Mouse (Mus musculus) monocyte, adult 2 months (primary cell): ENCODE data around the gene Tuba1a.
"Not testable (repeated sequence)": the region's sequence is repeated elsewhere in the genome, so short reads cannot be mapped to it uniquely, and the experiment has no call there.

Source experiments
- DNase-seq, 2 experiments: peaks; one replicate each; pipeline ENCODE4 v3.0.0; 2022; ENCODE audit warnings: low spot score in 2 of 2, low read depth in 1 of 2

The Tuba1a gene

DNA sequence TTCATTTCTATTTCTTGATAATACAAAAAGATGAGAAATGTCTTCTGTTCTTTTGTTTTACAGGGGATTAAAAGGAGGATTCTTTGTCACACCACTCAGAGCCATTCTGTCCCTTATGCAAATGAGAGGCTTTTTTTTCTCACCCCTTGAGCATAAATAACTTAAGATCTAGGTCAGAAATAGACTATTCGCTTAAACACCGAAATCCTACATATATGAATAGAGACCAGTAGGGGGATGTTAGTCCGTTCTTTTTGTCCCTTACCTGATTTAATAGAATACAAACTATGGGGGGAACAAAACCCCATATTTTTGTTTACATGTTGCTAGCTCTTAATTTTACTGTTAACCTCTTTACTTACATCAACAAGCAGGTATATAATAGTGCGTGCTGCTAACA, 2.5 kb upstream of the Tuba1a start:
- DNase-seq: no peak

DNA sequence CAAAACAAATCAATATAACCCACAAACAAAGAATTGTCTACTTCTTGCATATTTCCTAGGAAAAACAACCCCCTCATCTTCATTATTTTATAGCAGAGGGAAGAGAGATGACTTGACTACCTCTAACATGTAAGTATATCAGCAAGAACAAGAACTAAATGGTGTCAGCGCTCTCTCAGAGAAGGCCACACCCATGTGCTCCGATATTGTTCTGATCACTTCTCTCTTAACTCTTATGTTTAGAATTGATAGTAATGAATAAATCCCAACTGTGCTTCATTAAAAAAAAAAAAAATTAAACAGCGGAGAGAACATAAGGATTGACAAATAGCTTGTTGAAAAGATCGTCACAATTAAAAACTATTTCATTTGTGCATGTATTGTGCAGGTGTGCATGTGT, 1.8 kb upstream of the Tuba1a start:
- no peak for DNase-seq

DNA sequence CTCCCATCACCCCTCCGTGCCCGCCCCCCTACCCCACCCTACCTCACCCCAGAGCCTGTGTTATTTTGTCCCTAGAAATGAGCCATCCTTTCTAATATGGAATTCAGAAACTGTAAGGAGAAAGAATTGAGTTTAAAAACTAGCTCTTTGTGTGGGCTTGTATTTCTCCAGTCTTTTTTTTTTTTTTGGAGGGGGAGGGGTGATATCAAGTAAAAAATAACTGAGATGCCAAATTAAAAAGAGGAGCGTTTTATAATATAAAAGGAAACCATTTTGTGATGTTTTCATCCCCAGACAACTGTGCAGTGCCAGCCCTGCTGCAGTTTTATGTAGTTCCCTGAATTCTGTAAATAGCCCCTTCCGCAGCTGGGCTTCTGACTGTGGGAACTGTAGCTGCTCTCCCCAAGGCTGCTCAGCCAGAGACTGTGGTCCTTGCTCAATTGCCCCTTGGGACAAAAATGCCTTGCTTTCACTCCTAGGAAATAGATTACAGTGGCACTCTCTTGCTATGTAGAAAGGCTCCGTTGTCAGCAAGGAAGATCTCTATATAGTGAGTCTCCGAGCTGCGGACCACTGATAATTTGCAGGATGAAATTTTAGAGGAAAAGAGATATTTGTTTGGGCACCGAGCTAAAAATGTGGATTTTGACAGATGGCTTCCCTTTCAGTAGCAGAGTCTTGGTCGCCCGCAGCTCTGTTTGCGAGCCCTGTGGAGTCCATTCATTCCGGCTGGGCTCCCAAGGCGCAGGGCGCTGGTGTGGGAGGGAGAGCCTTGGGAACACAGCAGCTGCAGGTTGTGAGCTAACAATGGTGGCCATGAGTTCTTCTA, 1.1 kb upstream of the Tuba1a start:
- no peak for DNase-seq

DNA sequence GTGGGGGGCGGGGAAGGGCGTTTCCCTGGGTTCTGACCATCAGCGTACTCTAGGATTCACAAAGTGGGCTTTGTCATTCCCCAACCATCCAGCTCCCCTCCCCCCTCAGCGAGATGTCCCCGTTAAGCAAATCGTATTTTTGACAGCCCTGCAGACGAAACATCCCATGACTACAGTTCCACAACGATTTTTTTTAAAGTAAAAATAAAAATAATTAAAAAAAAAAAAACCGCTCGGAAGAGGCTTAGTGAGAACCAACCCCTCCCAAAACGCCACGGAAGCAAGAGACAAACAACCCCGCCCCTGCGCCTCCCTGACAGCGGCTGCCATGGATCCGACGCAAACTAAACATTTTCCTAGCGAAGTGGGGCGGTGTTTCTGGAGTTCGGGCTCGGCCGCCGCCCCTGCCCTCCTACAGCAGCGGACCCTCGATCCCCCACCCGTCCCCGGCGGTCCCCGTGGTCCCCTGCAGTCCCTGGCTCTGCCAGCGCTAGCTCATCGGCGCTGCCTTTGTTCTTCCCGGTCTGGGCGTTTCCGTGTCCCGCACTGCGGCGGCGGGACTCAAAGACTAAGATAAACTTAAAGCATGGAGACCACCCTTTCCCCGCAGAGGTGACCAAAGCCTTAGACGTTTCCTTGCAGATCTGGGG, 627 bp downstream of the Tuba1a start:
- DNase-seq: peak in 1 of 2 experiments; percentile 20

DNA sequence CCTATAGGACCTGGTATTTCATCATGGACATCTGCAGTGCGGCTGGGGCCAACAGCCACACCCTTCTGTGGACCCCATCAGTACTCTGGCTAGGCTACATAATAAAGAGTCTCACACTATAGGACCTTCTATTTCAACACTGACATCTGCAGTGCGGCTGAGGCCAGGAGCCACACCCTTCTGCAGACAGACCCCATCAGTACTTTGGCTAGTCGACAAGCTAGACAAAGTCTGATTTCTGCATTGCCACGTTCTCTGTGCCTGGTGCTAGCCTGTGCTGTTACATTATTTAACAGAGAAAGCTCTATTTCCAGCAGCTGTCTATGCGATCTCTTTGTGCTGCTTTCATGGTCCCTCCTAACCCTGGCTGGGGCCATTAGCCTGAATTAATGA, 1.4 kb downstream of the Tuba1a start:
- DNase-seq: no peak

DNA sequence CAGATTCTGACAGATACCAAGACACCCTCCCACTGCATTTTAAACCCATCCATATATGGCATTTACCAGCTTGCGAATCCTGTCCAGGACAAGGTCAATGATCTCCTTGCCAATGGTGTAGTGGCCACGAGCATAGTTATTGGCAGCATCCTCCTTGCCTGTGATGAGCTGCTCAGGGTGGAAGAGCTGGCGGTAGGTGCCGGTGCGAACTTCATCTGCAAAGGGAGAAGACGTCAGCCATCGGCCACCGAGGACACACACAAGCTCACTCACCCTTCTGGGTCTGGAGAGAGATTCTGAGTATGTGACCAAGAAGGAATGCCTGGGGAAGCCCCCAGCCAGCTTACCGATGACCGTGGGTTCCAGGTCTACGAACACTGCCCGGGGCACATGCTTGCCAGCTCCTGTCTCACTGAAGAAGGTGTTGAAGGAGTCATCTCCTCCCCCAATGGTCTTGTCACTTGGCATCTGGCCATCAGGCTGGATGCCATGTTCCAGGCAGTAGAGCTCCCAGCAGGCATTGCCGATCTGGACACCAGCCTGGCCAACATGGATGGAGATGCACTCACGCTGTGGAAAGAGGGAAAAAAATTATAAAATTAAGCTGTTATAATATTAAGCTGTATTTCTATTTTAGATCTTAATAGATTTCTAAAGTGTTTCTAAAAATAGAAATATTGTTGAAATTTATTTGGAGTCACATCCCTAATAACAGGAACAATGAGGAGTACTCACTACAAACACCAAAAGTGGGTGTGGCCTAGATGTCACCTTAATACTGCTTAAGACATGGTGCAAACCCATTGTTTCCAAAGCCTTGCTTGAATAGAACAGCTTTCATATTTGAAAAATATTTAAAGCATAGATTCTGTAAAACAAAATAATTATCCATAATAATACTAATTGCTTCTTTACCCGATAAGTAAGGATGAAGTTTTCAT, 2.1 kb downstream of the Tuba1a start:
- not testable (repeated sequence) for DNase-seq

DNA sequence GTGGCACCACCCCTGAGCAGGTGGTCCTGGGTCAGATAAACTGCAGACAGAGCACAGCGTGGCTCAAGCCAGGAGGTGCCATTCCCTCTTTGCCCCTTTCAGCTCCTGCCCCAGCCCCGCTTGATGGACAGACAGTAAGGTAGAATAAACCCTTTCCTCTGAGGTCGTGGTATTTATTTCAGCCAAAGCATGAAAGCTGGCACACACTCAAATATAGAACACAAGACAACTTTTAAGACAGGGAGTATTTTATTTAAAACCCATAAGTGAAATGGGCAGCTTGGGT, 4.0 kb downstream of the Tuba1a start:
- no peak for DNase-seq

DNA sequence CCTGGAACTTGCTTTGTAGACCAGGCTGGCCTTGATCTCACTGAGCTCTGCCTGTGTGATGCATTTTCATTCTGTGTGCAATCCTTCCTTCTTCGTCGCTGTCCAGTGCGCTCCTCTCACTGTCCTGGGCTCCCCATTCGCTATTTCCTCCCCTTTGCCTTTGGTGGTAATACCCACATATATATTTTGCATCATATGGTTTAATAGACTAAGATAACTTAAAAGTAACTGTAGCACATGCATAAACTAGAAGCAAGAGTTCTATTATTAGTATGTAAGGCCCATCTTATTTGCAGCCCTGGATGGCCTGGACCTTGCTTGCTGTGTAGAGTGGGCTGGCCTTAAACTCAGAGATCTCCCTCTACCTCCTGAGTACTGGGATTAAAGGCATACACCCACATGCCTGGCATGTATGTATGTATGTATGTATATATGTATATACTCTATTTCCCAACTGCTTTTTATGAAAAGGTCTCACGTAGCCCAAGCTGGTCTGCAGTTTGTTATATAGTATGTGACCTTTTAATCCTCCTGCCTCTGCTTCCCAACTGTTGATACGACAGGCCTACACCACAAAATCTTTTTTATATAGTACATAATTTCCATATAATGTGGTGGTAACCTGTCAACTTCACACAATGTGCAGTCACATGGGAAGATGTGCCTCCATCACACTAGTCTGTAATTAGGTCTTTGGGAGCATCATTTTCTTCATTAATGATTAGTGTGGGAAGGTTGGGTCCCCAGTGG, 4.5 kb downstream of the Tuba1a start:
- no peak for DNase-seq

DNA sequence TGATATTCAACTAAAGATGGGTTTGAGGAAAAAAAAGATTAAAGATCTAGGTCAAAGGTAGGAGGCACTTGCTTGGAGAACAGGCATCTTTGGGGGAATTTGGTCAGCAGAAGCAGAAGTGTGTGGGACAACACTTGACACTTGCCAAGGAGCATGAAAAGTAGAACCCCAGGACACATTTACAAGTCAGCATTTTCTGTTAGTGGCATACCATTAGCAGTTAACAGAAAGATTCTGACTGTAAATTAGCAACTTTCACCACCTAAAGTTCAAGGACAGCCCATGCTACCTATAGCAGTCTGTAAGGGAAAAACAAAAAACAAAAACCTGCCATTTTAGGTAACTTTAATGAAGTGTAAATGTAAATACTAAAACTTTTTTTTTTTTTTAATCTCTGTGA, 5.1 kb downstream of the Tuba1a start:
- DNase-seq: no peak

DNA sequence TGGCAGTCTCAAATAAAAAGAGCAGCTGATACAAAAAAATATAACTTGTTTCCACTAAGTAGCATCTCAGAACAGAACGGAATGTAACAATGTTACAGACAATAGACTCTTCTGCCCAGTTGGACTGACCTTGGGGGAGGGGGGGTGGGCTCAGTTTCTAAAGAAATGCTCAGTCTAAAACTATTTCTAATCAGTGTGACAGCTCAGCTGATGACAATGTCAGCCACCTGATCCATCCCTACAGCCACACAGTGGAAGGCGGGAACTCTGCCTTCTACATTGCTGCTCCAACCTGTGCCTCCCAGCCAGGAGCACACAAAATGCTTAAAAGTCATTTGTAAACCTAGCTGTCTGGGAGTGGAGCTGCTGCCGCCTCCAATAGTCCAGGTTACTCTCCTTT, 5.6 kb downstream of the Tuba1a start:
- no peak for DNase-seq

DNA sequence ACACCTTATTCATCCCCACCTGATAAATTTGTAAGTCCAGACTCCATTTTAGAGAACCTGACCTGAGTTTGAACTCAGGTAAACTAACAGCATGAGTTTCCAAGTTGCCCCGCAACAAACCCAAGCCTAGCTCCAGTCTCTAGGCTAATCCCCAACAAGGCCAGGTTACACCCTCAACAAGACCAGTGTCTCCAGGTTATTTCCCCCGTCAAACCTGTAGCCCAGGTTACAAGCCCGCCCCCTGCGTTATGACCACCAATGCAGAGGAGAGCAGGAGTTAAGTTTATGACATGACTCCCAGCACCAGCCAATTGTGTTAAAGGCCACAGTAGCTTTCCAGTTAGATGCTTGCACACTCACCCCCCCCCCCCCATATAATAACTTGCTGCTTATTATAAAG, 10.4 kb downstream of the Tuba1a start:
- no peak for DNase-seq

DNA sequence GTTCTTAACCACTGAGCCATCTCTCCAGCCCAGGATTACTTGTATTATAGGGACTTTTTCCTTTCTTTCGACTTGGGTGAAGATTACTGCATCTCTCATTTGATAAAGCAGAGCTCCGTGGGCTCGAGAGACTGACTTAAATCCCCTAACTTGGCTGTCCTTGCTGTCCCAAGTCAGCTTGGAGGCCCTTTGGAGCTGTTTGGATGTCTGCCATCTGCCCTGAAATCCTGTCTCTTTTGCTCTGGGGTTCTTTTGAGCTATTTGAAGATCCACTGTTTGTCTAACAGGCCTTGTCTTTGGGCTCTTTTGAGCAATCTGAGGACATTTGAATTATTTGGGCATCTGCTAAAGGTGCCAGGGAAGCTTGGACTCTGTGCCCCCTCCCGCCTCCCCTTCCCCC, 11.4 kb downstream of the Tuba1a start:
- DNase-seq: no peak

DNA sequence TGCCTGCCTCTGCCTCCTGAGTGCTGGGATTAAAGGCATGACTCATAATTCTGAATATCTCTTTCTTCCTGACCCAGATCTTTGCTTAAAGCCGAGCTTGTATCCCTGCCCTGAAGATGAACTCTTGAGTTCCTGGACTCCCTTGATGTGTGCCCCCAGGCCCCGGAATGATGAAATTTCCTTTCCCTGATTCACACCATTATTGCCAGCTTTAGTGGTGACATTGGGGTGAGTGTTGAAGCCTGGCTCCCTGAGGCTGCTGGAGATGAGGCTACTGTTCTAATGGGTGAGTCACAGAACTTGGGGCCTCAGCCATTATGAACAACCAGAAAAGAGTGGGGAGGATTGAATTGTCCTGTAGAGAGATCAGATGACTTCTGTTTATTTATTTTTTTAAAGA, 12.0 kb downstream of the Tuba1a start:
- DNase-seq: no peak

DNA sequence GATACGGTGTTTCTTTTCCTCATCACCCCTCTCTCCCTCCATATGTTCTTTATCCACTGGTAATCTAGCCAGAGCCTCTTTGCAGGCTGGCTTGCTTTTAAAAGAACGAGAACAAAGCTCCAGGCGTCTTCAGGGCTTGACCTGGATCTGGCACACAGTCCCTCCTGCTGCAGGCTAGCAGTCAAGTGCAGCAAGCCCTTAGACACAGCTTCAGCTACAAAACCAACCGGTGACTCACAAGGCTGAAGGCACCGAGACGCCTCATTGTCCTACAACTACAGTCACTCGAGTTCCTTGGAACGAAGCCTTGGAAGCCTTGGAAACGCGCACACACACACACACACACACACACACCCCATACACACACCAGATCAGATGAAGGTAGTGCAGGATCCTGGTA, 12.7 kb downstream of the Tuba1a start:
- no peak for DNase-seq

DNA sequence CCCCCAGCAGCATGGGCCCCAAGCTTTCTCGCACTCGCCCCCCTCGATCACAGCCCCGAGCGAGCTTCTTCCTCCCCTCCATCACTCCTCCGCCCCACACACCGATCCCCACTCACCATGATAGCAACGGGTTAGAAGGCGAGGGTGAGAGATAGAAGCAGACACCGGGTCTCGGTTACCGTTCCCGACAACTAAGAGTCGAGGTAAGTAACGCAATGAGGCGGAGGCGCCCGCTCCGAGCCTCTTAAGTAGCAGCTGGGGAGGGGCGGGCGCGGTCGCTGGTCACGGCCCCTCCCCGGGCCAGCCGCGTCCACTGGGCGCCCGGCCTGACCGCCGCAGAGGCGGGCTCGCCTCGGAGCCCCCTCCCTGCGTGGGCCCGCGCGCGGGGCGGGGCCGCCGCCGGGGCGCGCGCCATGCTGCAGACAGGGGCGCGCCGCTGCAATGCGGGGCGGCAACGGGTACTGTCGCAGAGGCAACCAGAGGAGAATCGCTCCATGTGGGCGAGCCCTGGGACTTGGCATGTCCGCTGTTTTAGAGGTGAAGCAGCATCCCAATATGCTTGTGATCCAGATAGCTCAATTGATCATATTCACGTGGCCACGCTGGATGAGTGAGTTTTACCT, 19.2 kb downstream of the Tuba1a start, which contains the start of gene Tuba1b:
Gene Tuba1b (minus strand): TSS at position 349 of the 623 bp plus-strand sequence.
- DNase-seq: peak; percentile 76 to 79

DNA sequence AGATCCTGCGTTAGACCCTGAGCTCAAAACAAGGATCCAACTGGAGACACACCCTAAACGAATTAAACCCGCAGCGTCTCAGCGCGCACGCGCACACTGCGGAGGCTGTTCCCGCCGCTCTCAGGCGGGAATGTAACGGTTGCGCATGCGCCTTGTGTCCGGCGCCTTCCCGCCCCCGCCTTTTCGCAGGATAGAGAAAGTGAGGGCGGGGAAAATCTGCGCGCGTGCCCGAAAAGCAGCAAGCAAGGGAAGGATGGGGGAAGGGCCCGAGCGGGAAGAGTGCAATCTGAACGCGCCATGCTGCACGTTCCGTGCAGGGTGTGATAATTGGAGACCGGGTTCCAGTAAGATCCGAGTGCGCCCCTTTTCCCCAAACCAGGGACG, 19.7 kb downstream of the Tuba1a start:
- DNase-seq: peak; percentile 80 to 85

DNA sequence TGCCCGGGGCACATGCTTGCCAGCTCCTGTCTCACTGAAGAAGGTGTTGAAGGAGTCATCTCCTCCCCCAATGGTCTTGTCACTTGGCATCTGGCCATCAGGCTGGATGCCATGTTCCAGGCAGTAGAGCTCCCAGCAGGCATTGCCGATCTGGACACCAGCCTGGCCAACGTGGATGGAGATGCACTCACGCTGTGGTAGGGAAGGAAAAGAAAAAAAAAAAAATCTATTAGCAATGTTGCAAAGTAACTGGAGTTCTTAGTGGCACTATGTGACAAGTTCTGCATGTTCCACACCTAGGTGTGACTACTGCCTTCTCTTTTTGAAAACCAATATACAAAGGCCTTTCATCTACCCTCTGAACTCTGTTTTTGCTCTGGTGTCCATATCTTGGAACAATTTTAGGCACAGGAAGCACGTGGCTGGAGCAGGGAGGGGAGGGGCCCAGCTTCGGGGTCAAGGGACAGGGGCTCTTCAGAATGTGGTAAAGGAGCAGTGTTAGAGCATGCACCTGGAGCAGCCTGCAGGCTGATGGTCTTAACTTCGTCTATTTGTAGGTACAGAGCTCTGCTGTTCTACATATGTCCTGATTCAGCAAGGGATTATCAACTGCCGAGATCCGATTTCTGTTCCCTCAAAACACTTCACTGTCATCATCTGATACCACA, 20.4 kb downstream of the Tuba1a start:
- DNase-seq: not testable (repeated sequence)

DNA sequence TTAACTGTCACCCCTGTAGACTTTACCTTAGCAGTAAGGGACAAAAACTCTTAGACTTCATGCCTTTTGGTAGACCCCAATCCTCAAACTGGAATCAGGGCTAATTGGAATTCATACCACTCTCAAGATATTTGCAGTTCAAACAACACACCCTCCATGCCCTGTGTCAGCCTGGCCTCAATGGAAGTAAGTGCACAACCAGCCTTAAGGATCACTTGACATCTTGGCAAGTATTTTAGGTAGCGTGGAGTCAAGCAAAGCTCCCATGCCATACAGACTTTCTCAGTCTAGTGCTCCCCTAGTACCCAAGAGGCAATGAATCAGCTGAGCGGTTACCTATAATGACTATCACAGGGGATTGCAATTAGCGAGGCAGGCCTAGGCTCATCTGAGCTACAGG, 22.5 kb downstream of the Tuba1a start:
- DNase-seq: no peak

DNA sequence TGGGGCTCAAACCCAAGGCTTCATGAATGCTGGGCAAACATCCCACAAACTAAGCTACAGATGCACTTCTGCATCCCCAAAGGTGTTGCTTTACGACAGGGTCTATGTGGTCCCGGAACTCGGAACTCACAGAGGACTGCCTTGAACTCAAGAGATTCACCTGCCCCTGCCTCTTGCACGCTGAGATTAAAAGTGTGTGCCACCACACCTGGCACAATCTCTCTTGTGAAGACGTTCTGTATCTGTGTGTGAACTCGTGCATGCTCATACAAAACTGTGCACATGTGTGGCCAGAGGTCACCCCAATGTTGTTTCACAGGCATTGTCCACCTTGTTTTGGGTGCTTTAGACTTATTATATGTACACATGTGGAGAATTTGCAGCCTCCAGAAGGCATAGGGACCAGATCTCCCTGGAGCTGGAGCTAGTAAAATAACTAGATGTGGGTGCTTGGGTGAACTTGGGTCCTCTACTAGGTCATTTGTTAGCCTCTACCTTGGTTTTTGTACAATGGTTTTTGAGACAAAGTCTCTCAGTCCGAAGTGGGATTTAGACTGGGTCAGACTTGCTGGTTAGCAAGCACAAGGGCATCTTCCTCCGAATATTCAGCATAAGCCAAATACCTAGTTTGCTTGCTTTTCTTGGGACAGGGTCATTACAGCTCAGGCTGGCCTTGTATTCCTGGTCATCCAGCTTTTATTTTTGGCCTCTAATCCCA, 23.3 kb downstream of the Tuba1a start:
- DNase-seq: no peak
